Mouse (Mus musculus) olfactory bulb, adult 2 months (tissue): Measurements from ENCODE around the gene Ccin. TPM values are rescaled to one million over a fixed set of nuclear protein-coding genes. Genes with fewer than 3 reads are reported as not detected.

Experiments
- H3K27ac ChIP-seq: fragments of 200-500 bp; 2 replicates; pipeline ENCODE4 v1.5.1; 2012; ENCODE audit warnings: low read depth, low read length; ENCODE audit not compliant: insufficient read depth
- H3K4me1 ChIP-seq: fragments of 200-500 bp; 2 replicates; pipeline ENCODE4 v1.6.1; 2012; ENCODE audit warnings: low read length; ENCODE audit not compliant: control insufficient read depth, insufficient read depth
- H3K4me3 ChIP-seq: fragments of 200-500 bp; 2 replicates; pipeline ENCODE4 v1.5.1; 2012; ENCODE audit warnings: mild to moderate bottlenecking, low read depth, low read length, moderate library complexity; ENCODE audit not compliant: insufficient read depth
- CTCF ChIP-seq: fragments of 200-500 bp; IDR thresholded peaks from 2 replicates; pipeline ENCODE4 v1.5.1; 2012; ENCODE audit warnings: low read depth, mild to moderate bottlenecking, low read length, moderate library complexity; ENCODE audit not compliant: insufficient read depth
- POLR2A ChIP-seq: fragments of 200-500 bp; IDR thresholded peaks from 2 replicates; pipeline ENCODE4 v1.6.1; 2012; ENCODE audit warnings: mild to moderate bottlenecking, low read depth, low read length, moderate library complexity; ENCODE audit not compliant: insufficient read depth
- WGBS: fragments of 180-500 bp; shearing (Covaris S2); methylation state at CpG from one replicate; pipeline ENCODE4 v1.1.7; 2018; 5-methylcytosine and 5-hydroxymethylcytosine counted together
- polyA plus RNA-seq: library from polyadenylated mRNA; stranded (reverse); fragments of >200 nt; gene quantifications from 2 replicates; pipeline ENCODE4 v1.2.4, GENCODE M21; 2012; ENCODE audit warnings: low replicate concordance; ENCODE audit not compliant: missing spikeins, insufficient read depth, insufficient read length

Gene Ccin
- polyA plus RNA-seq, 1 experiment, result not detected

DNA sequence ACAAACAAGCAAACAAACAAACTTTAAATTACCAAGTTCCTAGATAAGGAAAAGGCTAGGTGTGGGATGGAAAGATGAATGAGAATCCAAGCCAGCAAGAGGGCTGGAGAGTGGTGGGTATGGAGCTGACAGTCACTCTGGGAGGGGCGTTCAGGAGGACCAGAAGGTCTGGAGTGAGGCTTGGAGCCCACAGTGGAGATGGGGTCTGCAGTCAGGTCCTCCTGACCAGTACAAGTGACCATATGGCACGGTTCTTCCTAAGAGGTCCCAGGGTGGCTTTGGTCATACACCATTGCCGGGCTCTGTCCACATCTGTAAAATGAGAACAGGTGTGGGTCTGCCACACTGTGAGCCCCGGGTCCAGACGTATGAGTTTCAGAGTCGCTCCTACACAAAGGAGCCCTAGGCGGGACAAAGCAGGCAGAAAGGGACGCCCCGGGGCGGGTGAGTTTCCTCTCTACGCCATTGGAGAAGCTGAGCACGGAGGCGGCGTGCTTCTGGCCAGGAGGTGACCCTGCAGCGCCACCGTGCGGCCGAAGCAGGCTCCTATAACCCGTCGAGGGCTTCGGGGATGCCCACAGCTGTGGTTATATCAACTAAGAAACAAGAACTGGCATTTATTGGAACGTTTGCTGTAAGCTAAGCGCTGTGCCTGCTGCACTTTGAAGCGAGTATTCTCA lies 1.1 kb upstream of the Ccin start:
- Histone ChIP-seq H3K4me1 (peaks cover 9% of the 10 kb centered on the region), H3K4me3 (peak overlapping the region; percentile 43), H3K27ac (no peak overlapping the region)
- WGBS, result 2% methylated on average over 24 of the region's 24 CpGs
- TF ChIP-seq CTCF (peak; percentile 87), POLR2A (no peak)

DNA sequence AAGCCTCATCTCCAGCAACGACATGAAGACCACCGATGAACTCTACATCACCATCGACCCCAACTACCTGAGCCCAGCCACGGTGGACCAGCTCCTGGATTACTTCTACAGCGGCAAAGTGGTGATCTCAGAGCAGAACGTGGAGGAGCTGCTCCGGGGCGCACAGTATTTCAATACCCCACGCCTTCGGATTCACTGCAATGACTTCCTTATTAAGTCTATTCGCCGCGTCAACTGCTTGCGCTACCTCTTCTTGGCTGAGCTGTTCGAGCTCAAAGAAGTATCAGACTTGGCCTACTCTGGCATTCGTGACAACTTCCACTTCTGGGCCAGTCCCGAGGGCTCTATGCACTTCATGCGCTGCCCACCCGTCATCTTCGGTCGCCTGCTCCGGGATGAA lies 473 bp downstream of the Ccin start:
- H3K4me1 ChIP-seq, result peaks cover 5% of the 10 kb centered on the region
- 96% methylated on average over 22 of the region's 22 CpGs for WGBS
- TF ChIP-seq CTCF, result no peak
- no peak for TF ChIP-seq POLR2A
- H3K4me3 ChIP-seq, result no peak overlapping the region
- H3K27ac ChIP-seq, result no peak overlapping the region

DNA sequence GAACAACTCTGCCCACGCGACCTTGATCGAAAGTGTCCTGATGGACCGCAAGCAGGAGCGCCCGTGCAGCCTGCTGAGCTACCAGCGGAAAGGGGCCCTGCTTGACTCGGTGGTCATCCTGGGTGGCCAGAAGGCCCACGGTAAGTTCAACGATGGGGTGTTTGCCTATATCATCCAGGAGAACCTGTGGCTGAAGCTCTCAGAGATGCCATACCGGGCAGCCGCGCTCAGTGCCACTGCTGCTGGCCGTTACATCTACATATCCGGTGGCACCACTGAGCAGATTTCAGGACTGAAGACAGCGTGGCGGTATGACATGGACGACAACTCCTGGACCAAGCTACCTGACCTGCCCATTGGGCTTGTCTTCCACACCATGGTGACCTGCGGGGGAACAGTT lies 1.0 kb downstream of the Ccin start:
- Histone ChIP-seq H3K4me1 (peaks cover 4% of the 10 kb centered on the region), H3K4me3 (no peak overlapping the region), H3K27ac (no peak overlapping the region)
- TF ChIP-seq POLR2A (no peak), CTCF (no peak)
- WGBS, result 95% methylated on average over 19 of the region's 19 CpGs

DNA sequence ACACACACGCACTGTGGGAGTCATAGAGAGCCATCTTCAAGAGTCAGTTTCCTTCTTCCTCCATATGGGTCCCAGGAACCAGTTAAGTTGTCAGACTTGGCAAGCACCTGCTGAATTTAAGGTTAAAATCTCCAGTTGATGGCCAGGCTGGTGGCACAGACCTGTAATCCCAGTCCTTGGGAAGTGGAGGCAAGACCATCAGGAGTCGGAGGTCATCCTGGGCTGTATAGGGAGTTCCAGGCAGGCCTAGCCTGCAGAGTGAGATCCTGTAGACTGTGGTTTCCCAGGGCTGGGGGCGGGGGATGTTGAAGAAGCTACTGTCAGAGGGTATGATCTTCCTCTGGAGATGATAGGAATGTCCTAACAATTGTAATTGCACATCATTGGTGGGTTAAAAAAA lies 5.7 kb downstream of the Ccin start:
- WGBS, result 91% methylated on average over 3 of the region's 3 CpGs
- Histone ChIP-seq H3K4me3 (no peak overlapping the region), H3K27ac (no peak overlapping the region), H3K4me1 (no peaks in the 10 kb centered on the region)
- TF ChIP-seq POLR2A (no peak), CTCF (no peak)

DNA sequence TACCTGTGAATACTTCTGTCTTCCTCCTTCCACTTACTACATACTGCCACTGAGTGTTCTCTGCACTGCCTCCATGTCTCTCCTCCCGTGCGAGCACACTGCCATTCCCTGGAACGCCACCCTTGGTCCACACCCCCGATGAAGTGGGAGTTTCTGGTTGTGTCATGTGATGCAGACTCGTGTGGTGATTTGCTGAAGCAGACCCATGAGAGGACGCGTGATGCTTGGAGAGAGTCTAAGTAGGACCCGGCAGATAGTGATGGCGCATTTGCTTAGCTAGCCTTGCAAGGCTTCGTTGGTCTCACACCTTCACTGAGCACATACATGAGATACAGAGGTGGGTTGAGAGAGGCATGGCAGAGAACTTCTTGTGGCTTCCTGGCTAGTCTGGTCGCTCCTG lies 9.8 kb downstream of the Ccin start:
- no peak for TF ChIP-seq POLR2A
- TF ChIP-seq CTCF, result no peak
- Histone ChIP-seq H3K4me1 (no peaks in the 10 kb centered on the region), H3K4me3 (no peak overlapping the region), H3K27ac (no peak overlapping the region)
- 89% methylated on average over 11 of the region's 11 CpGs for WGBS

DNA sequence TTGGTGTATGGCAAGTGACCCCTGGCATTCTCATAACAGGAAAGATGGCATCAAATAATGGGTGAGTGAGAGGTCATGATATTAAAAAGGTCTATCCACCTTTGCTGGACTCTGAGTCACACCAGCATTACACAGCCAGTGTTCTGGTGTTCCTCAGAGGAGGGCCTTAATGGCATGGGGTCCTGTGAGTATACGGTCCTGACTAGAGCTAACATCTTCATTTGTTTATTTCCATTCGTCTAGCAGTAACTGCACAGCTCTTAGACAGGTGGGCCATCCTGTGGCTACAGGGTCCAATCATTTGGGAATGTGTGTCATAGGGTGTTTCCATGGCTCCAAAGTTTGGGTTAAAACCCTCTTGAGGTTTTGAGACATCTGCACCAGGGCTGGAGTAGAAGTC lies 11.1 kb downstream of the Ccin start:
- no peaks in the 10 kb centered on the region for H3K4me1 ChIP-seq
- no peak for TF ChIP-seq CTCF
- no peak for TF ChIP-seq POLR2A
- no peak overlapping the region for H3K27ac ChIP-seq
- WGBS, result 74% methylated on average over 2 of the region's 2 CpGs
- no peak overlapping the region for H3K4me3 ChIP-seq

DNA sequence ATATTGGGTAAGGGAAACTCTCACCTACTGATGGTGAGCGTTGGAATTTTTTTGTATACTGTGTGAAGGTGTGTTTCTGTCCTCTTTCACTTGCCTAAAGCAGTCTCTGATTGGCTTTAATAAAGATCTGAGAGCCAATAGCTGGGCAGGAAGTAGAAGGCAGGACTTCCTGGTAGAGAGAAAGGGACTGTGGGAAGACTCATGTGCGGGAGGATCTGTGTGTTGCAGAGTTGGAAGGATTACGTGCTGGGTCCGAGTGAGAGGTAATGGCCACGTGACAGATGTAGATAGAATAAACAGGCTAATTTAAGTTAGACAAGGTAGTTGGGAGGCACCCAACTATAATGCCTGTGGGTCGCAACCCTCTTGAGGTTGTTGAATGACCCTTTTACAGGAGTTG lies 20.3 kb downstream of the Ccin start:
- Histone ChIP-seq H3K4me3 (no peak overlapping the region), H3K4me1 (no peaks in the 10 kb centered on the region), H3K27ac (no peak overlapping the region)
- WGBS, result 85% methylated on average over 6 of the region's 6 CpGs
- no peak for TF ChIP-seq CTCF
- no peak for TF ChIP-seq POLR2A

DNA sequence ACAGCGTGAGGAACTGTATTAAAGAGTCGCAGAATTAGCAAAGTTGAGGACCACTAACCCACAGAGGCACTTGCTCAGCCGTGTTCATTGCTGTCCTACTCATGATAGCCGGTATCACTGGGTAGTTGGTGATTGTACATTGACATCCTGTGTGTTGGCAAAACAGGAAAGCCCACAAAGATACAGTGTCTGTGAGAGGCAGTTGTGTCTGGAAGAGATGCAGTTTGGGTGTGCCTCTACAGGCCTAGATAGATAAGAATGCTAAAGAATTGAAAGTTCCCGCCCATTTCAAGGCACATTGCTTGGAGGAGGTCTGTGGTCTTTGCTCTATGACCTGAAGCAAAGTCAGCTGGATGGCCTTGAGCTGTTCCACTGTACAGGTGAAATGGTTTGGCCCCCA lies 20.8 kb downstream of the Ccin start, which contains the start of gene Clta:
TSS of gene Clta (plus strand) at position 327 of the 400 bp plus-strand sequence.
- WGBS, result 87% methylated on average over 5 of the region's 5 CpGs
- H3K4me3 ChIP-seq, result no peak within 1 kb of the TSS
- no peak within 1 kb of the TSS for H3K27ac ChIP-seq
- TF ChIP-seq CTCF, result no peak
- no peak for TF ChIP-seq POLR2A
- no peaks in the 10 kb centered on the region for H3K4me1 ChIP-seq

DNA sequence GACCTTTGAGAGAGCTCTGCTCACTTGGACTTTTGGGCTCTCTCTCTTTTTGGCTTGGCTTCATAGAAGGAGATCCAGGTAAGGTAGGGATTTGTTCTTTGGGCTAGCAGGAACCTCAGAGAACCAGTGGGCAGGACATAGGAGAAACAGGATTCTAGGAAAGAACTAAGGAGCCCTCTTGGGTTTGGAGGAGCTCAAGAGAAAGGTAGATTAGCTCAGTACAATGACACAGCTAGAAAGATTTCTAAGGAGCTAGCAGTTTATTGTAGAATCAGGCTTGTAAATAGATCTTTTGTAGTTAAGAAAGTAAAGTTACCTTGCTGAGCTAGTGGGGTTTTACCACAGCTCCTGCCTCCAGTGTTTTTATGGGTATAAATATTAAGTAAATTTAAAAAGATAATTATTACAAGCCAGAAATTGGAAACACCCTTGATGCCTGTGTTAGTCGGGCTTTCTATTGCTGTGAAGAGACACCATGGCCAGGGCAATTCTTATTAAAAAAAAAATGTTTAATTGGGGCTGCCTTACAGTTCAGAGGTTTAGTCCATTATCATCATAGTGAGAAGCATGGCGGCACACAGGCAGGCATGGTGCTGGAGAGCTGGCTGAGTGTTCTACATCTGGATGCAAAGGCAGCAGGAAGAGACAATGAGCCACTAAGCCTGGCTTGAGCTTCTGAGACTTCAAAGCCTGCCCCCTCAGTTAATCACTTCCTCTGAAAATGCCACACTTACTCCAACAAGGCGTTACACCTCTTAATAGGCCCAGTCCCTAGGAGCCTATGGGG lies 21.5 kb downstream of the Ccin start:
- WGBS, result 69% methylated on average over 3 of the region's 3 CpGs
- H3K4me1 ChIP-seq, result no peaks in the 10 kb centered on the region
- no peak overlapping the region for H3K4me3 ChIP-seq
- no peak overlapping the region for H3K27ac ChIP-seq
- TF ChIP-seq POLR2A (no peak), CTCF (no peak)

DNA sequence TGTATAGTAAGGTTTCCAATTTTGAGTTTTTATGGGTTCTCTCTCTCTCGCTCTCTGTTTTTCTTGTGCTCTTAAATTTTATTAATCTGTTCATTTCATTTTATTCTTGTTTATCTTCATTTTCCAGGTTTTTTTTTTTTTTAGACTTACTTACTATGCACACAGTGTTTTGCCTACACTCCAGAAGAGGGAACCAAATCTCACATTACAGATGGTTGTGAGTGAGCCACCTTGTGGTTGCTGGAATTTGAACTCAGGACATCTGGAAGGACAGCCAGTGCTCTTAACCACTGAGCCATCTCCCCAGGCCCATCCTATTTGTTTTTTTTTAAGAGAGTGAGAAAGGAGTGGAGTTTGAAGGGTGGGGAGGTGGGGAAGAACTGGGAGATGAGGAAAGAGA lies 26.9 kb downstream of the Ccin start:
- 93% methylated on average over 1 of the region's 1 CpGs for WGBS
- Histone ChIP-seq H3K27ac (no peak overlapping the region), H3K4me1 (peaks cover 4% of the 10 kb centered on the region; the same call in 1 of the 2 replicates), H3K4me3 (no peak overlapping the region)
- TF ChIP-seq CTCF (no peak), POLR2A (no peak)
